Mouse (Mus musculus) forebrain, embryonic 13.5 days (tissue): Measurements from ENCODE around the gene Skiv2l. TPM values are rescaled to one million over a fixed set of nuclear protein-coding genes. Genes with fewer than 3 reads are reported as not detected.
"Not testable (repeated sequence)": the region's sequence is repeated elsewhere in the genome, so short reads cannot be mapped to it uniquely, and the experiment has no call there.

ENCODE experiments used
- ATAC-seq: fragments of 200-750 bp; cut with Nextera tagmentation; 2 replicates; pipeline ENCODE4 v1.8.0; 2017
- H3K27ac ChIP-seq: fragments of 300-500 bp; sonication (generic); 2 replicates; pipeline ENCODE4 v1.5.1; 2015; ENCODE audit warnings: inconsistent platforms, mild to moderate bottlenecking, moderate library complexity
- H3K27me3 ChIP-seq: fragments of 300-500 bp; sonication (generic); 2 replicates; pipeline ENCODE4 v1.6.1; 2015; ENCODE audit warnings: mild to moderate bottlenecking, inconsistent platforms
- H3K36me3 ChIP-seq: fragments of 300-500 bp; sonication (generic); 2 replicates; pipeline ENCODE4 v1.6.1; 2015; ENCODE audit warnings: mild to moderate bottlenecking, inconsistent platforms; ENCODE audit not compliant: poor library complexity, severe bottlenecking
- H3K4me1 ChIP-seq: fragments of 300-500 bp; sonication (generic); 2 replicates; pipeline ENCODE4 v1.6.1; 2015; ENCODE audit warnings: inconsistent platforms
- H3K4me2 ChIP-seq: fragments of 300-500 bp; sonication (generic); 2 replicates; pipeline ENCODE4 v1.6.1; 2015; ENCODE audit warnings: inconsistent platforms, mild to moderate bottlenecking, moderate library complexity
- H3K4me3 ChIP-seq: fragments of 300-500 bp; sonication (generic); 2 replicates; pipeline ENCODE4 v1.5.1; 2015; ENCODE audit warnings: mild to moderate bottlenecking, inconsistent platforms
- H3K9ac ChIP-seq: fragments of 300-500 bp; sonication (generic); 2 replicates; pipeline ENCODE4 v1.6.1; 2015; ENCODE audit warnings: mild to moderate bottlenecking, inconsistent platforms
- H3K9me3 ChIP-seq: fragments of 300-500 bp; sonication (generic); replicated peaks from 2 replicates; pipeline ENCODE4 v1.6.1; 2016; ENCODE audit warnings: inconsistent platforms
- WGBS: fragments of 180-500 bp; shearing (Covaris S2); methylation state at CpG from one replicate; pipeline ENCODE4 v1.1.7; 2015; 5-methylcytosine and 5-hydroxymethylcytosine counted together
- polyA plus RNA-seq: library from polyadenylated mRNA; unstranded; fragments of >200 nt; fragmentation: Nextera tagmentation; extraction: Ambion mirVana; gene quantifications from 2 replicates; pipeline ENCODE4 v1.2.1, GENCODE M21; 2015

The Skiv2l gene
- polyA plus RNA-seq, 1 experiment from 2014 or later = 50.1 TPM

DNA sequence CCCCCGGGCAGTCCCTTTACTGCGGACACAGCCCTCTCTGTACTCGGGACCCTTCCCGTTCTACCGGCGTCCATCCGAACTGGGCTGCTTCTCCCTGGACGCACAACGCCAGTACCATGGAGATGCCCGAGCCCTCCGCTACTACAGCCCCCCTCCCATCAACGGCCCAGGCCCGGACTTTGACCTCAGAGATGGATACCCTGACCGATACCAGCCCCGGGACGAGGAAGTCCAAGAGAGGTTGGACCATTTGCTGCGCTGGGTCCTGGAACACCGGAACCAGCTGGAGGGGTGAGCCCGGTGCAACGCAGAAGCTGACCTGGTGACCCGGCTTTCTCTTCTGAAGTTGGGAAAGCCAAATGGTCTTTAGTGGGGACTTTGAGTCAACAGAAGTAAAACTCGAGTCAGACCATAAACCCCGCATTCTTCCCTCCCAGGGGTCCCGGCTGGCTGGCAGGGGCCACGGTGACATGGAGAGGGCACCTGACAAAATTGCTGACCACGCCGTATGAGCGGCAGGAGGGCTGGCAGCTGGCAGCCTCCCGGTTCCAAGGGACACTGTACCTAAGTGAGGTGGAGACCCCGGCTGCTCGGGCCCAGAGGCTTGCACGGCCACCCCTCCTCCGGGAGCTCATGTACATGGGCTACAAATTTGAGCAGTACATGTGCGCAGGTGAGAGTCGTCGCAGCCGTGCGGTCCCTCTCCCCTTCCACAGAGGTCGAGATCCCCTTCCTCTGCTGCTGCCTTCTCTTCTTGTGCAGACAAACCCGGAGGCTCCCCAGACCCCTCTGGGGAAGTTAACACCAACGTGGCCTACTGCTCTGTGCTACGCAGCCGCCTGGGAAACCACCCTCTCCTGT lies 12.3 kb downstream of the Skiv2l start:
- peak overlapping the region; percentile 81 for H3K4me2 ChIP-seq
- peak overlapping the region; percentile 81 for H3K4me3 ChIP-seq
- H3K9me3 ChIP-seq = no peaks in the 10 kb centered on the region
- peaks cover 28% of the 10 kb centered on the region for H3K4me1 ChIP-seq
- no peak; the same call in 1 of the 2 replicates for ATAC-seq
- 45% methylated on average over 43 of the region's 43 CpGs for WGBS
- H3K27ac ChIP-seq = peak overlapping the region; percentile 58; the same call in 1 of the 2 replicates
- peaks cover 61% of the 10 kb centered on the region for H3K36me3 ChIP-seq
- peak overlapping the region; percentile 79 for H3K9ac ChIP-seq
- H3K27me3 ChIP-seq = no peaks in the 10 kb centered on the region

DNA sequence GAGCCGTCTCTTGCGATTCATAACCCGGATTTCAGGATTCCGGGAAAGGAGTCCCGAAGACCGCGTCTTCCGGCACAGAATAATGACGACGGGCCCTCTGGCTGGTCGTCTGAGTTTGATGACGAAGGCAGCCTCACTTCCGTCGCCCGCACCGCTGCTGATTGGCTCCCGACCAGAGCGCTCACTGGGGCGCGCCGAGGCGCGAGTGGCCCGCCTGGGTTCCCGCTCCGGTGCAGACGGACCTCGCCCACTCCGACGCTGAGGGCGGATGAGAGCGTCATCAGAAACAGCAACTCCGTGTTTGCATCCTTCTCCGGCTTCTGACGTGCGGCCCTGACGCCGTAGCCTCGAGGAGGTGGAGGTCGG lies 13.2 kb downstream of the Skiv2l start, which contains the start of the genes Stk19 and Dxo:
TSS of gene Stk19 (minus strand) at position 90 of the 366 bp plus-strand sequence.
TSS of gene Dxo (plus strand) at position 164 of the 366 bp plus-strand sequence.
- no peaks in the 10 kb centered on the region for H3K27me3 ChIP-seq
- 0% methylated on average over 40 of the region's 40 CpGs for WGBS
- peak; percentile 93 for ATAC-seq
- H3K36me3 ChIP-seq = peaks cover 61% of the 10 kb centered on the region
- no peaks in the 10 kb centered on the region for H3K9me3 ChIP-seq
- peak within 1 kb of the TSS; percentile 83 for H3K9ac ChIP-seq
- H3K27ac ChIP-seq = peak within 1 kb of the TSS; percentile 81
- H3K4me1 ChIP-seq = peaks cover 28% of the 10 kb centered on the region
- peak within 1 kb of the TSS; percentile 81 for H3K4me2 ChIP-seq
- H3K4me3 ChIP-seq = peak within 1 kb of the TSS; percentile 81

DNA sequence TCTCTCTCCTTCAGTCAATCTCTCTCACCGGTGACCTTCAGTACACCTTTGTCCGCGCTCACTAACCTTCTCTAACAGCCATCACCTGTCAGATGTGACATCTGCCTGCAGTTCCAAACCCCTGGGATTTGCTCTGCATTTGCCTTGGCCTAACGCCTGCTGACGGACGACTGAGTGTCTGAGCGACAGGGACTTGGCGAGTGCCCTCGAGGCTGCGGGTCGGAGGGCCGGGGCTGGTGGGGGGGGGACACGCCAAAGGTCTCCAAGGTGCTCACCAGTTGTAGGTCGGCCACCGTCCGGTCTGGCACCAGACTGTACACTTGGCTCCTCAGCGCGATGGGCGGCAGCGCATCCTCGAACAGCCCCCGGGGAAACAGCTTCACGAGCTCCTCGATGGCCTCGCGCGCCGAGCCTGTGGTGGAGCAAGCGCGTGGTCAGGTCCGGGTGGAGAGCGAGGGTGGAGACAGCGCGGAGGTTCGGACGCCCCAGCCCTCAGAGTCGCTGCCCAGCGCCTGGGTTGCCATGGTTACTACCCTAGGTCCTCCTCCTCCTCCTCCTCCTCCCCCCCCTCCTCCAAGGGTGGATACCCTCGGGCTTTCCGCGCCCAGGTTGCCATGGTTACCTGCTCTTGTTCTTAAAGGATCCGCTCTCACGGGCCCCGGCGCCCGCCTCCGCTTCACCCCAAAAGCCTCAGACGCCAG lies 13.7 kb downstream of the Skiv2l start:
- H3K27ac ChIP-seq = peak overlapping the region; percentile 81
- peak; percentile 82; the same call in 1 of the 2 replicates for ATAC-seq
- peak overlapping the region; percentile 83 for H3K9ac ChIP-seq
- peak overlapping the region; percentile 81 for H3K4me2 ChIP-seq
- no peaks in the 10 kb centered on the region for H3K9me3 ChIP-seq
- peaks cover 28% of the 10 kb centered on the region for H3K4me1 ChIP-seq
- WGBS = 3% methylated on average over 39 of the region's 48 CpGs
- H3K36me3 ChIP-seq = peaks cover 59% of the 10 kb centered on the region
- peak overlapping the region; percentile 81 for H3K4me3 ChIP-seq
- no peaks in the 10 kb centered on the region for H3K27me3 ChIP-seq

DNA sequence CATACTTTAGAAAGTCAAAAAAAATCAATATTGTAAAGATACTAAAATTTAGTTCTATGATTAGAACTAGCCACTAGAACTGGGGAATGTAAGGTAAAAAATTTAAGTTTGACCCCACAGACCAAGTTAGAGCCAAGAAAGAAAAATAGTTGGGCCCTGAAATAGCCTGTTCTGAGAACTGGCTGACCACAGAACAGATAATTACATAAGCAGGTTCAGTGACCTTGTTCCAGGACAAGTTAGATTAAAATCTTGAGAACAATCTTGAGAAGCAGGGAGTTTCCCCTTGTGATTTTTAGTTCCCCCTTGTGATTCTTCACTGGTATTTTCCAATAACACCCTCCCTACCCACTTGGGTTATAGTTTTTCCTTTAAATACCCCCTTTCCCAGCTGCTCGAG lies 19.2 kb downstream of the Skiv2l start:
- not testable (repeated sequence) for H3K9ac ChIP-seq, H3K9me3 ChIP-seq, H3K4me3 ChIP-seq, H3K4me2 ChIP-seq, H3K27ac ChIP-seq, H3K4me1 ChIP-seq, H3K27me3 ChIP-seq, ATAC-seq
- 89% methylated on average over 1 of the region's 1 CpGs for WGBS
- H3K36me3 ChIP-seq = peaks cover 80% of the 10 kb centered on the region

DNA sequence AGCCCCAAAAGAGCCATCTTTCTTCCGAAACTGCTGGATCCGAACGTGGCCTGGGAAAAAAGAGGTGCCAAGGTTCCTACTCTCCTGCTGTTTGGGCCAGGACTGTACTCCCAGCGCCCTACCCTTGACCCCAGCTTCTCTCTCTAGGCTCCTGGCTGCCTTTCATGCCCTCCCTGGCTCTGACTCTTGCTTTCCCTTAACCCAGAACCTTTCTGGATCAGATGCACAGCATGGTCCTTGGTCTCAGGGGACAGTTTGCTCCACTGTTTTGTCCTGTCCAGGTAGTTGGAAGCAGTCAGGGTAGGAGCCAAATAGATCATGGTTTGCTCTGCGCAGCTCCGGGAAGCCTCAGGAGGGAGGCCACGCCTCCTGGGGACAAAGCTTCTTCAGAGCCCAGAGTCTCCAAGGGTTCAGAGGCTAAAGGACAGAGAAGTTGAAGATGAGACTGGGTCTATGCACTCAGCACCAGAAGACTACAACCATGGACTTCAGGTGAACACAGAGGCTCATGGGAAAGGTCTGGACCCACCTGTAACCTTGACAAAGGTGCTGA lies 35.1 kb downstream of the Skiv2l start:
- H3K36me3 ChIP-seq = no peaks in the 10 kb centered on the region
- ATAC-seq = no peak

DNA sequence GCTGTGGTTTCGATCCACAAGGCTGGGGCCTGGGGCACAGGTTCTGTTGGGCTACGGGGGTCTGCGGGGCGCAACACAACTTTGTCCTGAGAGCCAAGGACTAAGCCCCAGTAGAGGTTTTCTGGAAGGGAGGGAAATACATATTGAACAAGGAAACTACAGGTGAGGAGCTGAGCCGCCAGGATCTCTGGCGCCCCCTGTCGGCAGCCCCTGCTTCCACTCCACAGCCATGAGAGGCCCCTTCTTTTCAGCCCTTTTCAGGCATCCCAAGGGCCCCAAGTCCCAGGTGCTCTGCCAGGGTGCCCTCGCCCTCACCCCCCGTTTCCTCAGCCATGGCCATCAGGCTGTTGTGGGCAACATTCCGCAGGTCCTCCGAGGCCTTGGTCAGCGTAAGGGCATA lies 36.3 kb downstream of the Skiv2l start:
- H3K4me3 ChIP-seq, H3K9ac ChIP-seq: not testable (repeated sequence)
- 64% methylated on average over 12 of the region's 12 CpGs for WGBS

More for the DNA sequence above, 35.1 kb downstream of the Skiv2l start:
- no peaks in the 10 kb centered on the region for H3K27me3 ChIP-seq
- no peak overlapping the region for H3K4me2 ChIP-seq
- H3K9ac ChIP-seq = no peak overlapping the region
- no peaks in the 10 kb centered on the region for H3K4me1 ChIP-seq
- H3K9me3 ChIP-seq = no peaks in the 10 kb centered on the region
- no peak overlapping the region for H3K27ac ChIP-seq
- 85% methylated on average over 7 of the region's 7 CpGs for WGBS
- no peak overlapping the region for H3K4me3 ChIP-seq

DNA sequence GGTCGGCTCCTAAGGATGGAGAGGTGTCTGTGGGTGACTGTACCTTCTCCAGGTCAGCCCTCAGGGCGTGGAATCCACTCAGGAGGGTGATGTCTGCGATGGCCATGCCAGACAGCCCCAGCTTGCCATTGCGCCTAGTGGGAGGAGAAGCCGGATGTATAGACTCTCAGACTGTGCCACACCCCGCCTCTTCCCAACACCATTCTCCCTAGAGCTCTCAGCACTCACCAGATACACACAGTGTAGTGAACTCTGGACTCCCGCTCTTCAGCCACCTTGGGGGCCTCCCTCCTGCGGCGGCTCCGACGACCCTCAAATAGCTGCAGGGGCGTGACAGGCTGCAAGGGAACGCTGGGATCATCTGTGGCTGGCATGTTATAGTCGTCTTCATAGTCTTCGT lies 38.7 kb downstream of the Skiv2l start:
- H3K9me3 ChIP-seq = no peaks in the 10 kb centered on the region
- H3K4me1 ChIP-seq = no peaks in the 10 kb centered on the region
- no peaks in the 10 kb centered on the region for H3K36me3 ChIP-seq
- no peak overlapping the region for H3K27ac ChIP-seq
- no peak overlapping the region for H3K9ac ChIP-seq
- ATAC-seq = no peak
- no peak overlapping the region for H3K4me2 ChIP-seq
- 75% methylated on average over 15 of the region's 15 CpGs for WGBS
- H3K4me3 ChIP-seq = no peak overlapping the region
- no peaks in the 10 kb centered on the region for H3K27me3 ChIP-seq

More for the DNA sequence above, 36.3 kb downstream of the Skiv2l start:
- not testable (repeated sequence) for H3K36me3 ChIP-seq, H3K4me1 ChIP-seq, H3K27me3 ChIP-seq, H3K27ac ChIP-seq, ATAC-seq, H3K9me3 ChIP-seq, H3K4me2 ChIP-seq

DNA sequence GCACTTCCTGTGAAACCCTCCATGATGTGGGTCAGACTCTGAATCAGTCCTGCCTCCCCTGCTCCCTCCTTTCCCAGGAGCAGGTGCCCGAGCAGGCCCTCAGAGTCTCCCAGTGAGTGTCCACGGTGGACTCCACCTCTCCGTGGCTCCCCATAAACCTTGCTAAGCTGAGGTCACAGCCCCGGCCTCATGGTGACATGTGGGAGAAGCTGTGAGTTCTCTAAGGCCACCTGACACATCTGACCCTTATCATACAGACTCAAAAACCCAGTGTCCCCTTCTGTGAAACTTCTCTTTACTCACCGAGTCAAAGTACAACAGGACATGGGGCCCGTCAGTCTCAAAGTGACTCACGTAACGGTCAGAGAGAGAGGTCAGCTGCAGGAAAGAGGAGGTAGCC lies 39.2 kb downstream of the Skiv2l start:
- H3K4me3 ChIP-seq, H3K27ac ChIP-seq, ATAC-seq, H3K36me3 ChIP-seq, H3K27me3 ChIP-seq, H3K9me3 ChIP-seq, H3K9ac ChIP-seq, H3K4me1 ChIP-seq, H3K4me2 ChIP-seq: not testable (repeated sequence)
- 77% methylated on average over 8 of the region's 8 CpGs for WGBS

DNA sequence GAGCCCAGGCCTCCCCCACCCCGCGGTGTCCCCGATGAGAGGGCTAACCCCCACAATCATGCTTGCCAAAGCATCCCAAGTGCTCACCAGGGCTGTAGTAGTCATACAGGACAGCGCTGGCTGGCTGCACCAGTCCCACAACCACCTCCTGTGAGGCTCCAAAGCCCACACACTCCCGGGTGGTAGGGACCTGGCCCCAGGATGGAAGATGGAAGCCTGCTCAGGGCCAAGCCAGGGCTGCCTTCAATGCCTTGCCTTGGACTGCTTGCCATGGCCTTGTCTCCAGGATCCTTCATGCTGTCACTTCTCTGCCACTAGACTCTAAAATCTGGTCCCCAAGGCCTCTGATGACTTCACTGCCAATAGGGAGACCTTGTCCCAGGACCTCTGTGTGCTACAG lies 39.6 kb downstream of the Skiv2l start:
- not testable (repeated sequence) for H3K27me3 ChIP-seq, H3K9me3 ChIP-seq, H3K4me2 ChIP-seq, ATAC-seq, H3K27ac ChIP-seq, H3K9ac ChIP-seq, H3K4me3 ChIP-seq, H3K36me3 ChIP-seq, H3K4me1 ChIP-seq
- 84% methylated on average over 5 of the region's 5 CpGs for WGBS

DNA sequence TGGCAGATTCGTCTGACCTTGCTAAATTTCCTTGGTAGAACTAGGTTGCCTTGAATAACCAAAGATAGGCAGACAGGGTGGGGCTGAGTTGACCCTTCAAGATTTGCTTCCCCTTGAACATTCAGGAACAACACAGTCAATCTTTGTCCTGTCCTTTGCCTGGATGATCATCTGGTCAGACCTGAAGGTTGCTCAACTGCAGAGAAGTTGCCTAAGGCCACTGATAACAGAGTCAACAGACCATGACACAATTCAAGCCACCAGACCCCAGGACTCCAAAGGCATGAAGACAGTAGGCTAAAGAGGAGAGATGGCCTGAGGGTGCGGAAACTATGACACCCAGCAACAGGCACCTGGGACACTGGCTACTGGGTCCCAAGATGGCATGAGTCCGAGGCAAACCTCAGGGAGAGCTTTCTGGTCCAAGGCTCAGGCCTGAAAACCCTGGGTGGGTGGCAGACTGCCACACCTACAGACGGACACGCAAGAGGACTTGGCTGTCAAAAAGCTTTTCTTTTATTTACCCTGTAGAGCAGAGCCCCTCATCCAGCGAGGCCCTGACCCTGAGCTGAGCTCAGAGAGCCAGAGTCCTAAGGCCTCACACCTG lies 41.3 kb downstream of the Skiv2l start:
- peaks cover 8% of the 10 kb centered on the region for H3K9me3 ChIP-seq
- H3K27me3 ChIP-seq = no peaks in the 10 kb centered on the region
- no peak overlapping the region for H3K27ac ChIP-seq
- WGBS = 81% methylated on average over 6 of the region's 6 CpGs
- no peaks in the 10 kb centered on the region for H3K36me3 ChIP-seq
- ATAC-seq = no peak
- H3K4me3 ChIP-seq = no peak overlapping the region
- H3K4me1 ChIP-seq = no peaks in the 10 kb centered on the region
- H3K9ac ChIP-seq = no peak overlapping the region
- no peak overlapping the region for H3K4me2 ChIP-seq

DNA sequence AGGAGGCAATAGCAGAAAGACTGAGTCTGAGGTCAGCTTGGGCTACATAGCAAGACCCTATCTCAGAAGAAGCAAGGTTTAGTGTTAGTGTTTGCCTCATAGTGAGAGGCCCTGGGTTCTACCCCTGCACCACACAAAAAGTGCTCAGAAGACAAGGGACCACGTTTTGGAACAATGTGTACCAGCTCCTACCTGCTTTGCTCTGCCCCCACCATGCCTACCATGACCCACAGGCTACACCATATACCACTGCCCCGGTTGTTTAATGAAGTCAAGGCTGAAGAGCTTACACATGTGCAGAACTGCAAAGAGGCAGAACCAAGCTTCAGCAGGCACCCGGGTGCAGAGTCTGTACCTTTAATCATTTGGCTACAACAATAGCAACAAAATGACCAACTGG lies 42.8 kb downstream of the Skiv2l start:
- no peak overlapping the region for H3K27ac ChIP-seq
- no peaks in the 10 kb centered on the region for H3K4me1 ChIP-seq
- no peak overlapping the region for H3K9ac ChIP-seq
- no peaks in the 10 kb centered on the region for H3K36me3 ChIP-seq
- H3K9me3 ChIP-seq = peaks cover 8% of the 10 kb centered on the region
- no peaks in the 10 kb centered on the region for H3K27me3 ChIP-seq
- no peak overlapping the region for H3K4me3 ChIP-seq
- no peak overlapping the region for H3K4me2 ChIP-seq
- ATAC-seq = no peak
- 79% methylated on average over 3 of the region's 3 CpGs for WGBS
